Mouse (Mus musculus): ENCODE measurements around the gene Adra1b. TPM values are rescaled to one million over a fixed set of nuclear protein-coding genes. Genes with fewer than 3 reads are reported as not detected.

The Adra1b gene
- polyA plus RNA-seq, 1 experiment from 2014 or later, result 12.1 TPM

GRCm38 (mm10) chr11:43840491-43840890, 60.5 kb downstream of the Adra1b start:
- Histone ChIP-seq H3K9ac (ENCODE audit: low read depth, low read length) (no peak overlapping the region), H3K4me3 (ENCODE audit: low read depth, low read length) (no peak overlapping the region), H3K4me1 (ENCODE audit: control insufficient read depth, insufficient read depth, low read length) (no peaks in the 10 kb centered on the region), H3K9me3 (replicated peaks; ENCODE audit: control insufficient read depth, low read length, poor library complexity, severe bottlenecking) (no peaks in the 10 kb centered on the region), H3K27me3 (ENCODE audit: control insufficient read depth, insufficient read depth, low read depth, low read length) (no peaks in the 10 kb centered on the region; the same call in 1 of the 2 replicates), H3K27ac (ENCODE audit: low read length) (no peak overlapping the region), H3K36me3 (ENCODE audit: control insufficient read depth, insufficient read depth, low read length) (no peaks in the 10 kb centered on the region), H3K4me2 (ENCODE audit: low read length) (no peak overlapping the region)
- 77% methylated on average over 6 of the region's 6 CpGs for WGBS
- no peak for ATAC-seq

- H3K4me1 ChIP-seq (ENCODE audit: control insufficient read depth, insufficient read depth, low read length), result no peaks in the 10 kb centered on the region
- WGBS, result 6% methylated on average over 61 of the region's 68 CpGs
- no peaks in the 10 kb centered on the region for H3K9me3 ChIP-seq (replicated peaks; ENCODE audit: control insufficient read depth, low read length, poor library complexity, severe bottlenecking)
- H3K4me2 ChIP-seq (ENCODE audit: low read length), result peak overlapping the region; percentile 71
- peak overlapping the region; percentile 78 for H3K9ac ChIP-seq (ENCODE audit: low read depth, low read length)
- H3K27ac ChIP-seq (ENCODE audit: low read length), result peak overlapping the region; percentile 47; the same call in 1 of the 2 replicates
- H3K36me3 ChIP-seq (ENCODE audit: control insufficient read depth, insufficient read depth, low read length), result no peaks in the 10 kb centered on the region
- peak; percentile 98 for ATAC-seq
- peak overlapping the region; percentile 73 for H3K4me3 ChIP-seq (ENCODE audit: low read depth, low read length)
- no peaks in the 10 kb centered on the region; the same call in 1 of the 2 replicates for H3K27me3 ChIP-seq (ENCODE audit: control insufficient read depth, insufficient read depth, low read depth, low read length)
Observed at GRCm38 (mm10) chr11:43835880-43836740, 64.9 kb downstream of the Adra1b start.

- Histone ChIP-seq H3K36me3 (ENCODE audit: control insufficient read depth, insufficient read depth, low read length) (no peaks in the 10 kb centered on the region), H3K27me3 (ENCODE audit: control insufficient read depth, insufficient read depth, low read depth, low read length) (no peaks in the 10 kb centered on the region; the same call in 1 of the 2 replicates), H3K9ac (ENCODE audit: low read depth, low read length) (peak overlapping the region; percentile 78), H3K27ac (ENCODE audit: low read length) (no peak overlapping the region), H3K9me3 (replicated peaks; ENCODE audit: control insufficient read depth, low read length, poor library complexity, severe bottlenecking) (no peaks in the 10 kb centered on the region), H3K4me3 (ENCODE audit: low read depth, low read length) (peak overlapping the region; percentile 73; the same call in 1 of the 2 replicates), H3K4me1 (ENCODE audit: control insufficient read depth, insufficient read depth, low read length) (no peaks in the 10 kb centered on the region), H3K4me2 (ENCODE audit: low read length) (peak overlapping the region; percentile 71)
- ATAC-seq, result 0 out of 2 replicates have a peak, but pooled peaks have one; percentile 12
- WGBS, result 97% methylated on average over 15 of the region's 15 CpGs
Observed at GRCm38 (mm10) chr11:43835456-43835855, 65.6 kb downstream of the Adra1b start.

- H3K27ac ChIP-seq (ENCODE audit: low read length), result no peak overlapping the region
- no peaks in the 10 kb centered on the region; the same call in 1 of the 2 replicates for H3K27me3 ChIP-seq (ENCODE audit: control insufficient read depth, insufficient read depth, low read depth, low read length)
- H3K9me3 ChIP-seq (replicated peaks; ENCODE audit: control insufficient read depth, low read length, poor library complexity, severe bottlenecking), result no peaks in the 10 kb centered on the region
- H3K9ac ChIP-seq (ENCODE audit: low read depth, low read length), result no peak overlapping the region
- peak overlapping the region; percentile 71 for H3K4me2 ChIP-seq (ENCODE audit: low read length)
- no peaks in the 10 kb centered on the region for H3K4me1 ChIP-seq (ENCODE audit: control insufficient read depth, insufficient read depth, low read length)
- ATAC-seq, result no peak
- WGBS, result 44% methylated on average over 11 of the region's 11 CpGs
- peak overlapping the region; percentile 16 for H3K4me3 ChIP-seq (ENCODE audit: low read depth, low read length)
- H3K36me3 ChIP-seq (ENCODE audit: control insufficient read depth, insufficient read depth, low read length), result no peaks in the 10 kb centered on the region
Observed at GRCm38 (mm10) chr11:43834531-43834930, 66.5 kb downstream of the Adra1b start.

- H3K9me3 ChIP-seq (replicated peaks; ENCODE audit: control insufficient read depth, low read length, poor library complexity, severe bottlenecking), result no peaks in the 10 kb centered on the region
- H3K36me3 ChIP-seq (ENCODE audit: control insufficient read depth, insufficient read depth, low read length), result no peaks in the 10 kb centered on the region
- ATAC-seq, result no peak
- H3K27ac ChIP-seq (ENCODE audit: low read length), result no peak overlapping the region
- no peak overlapping the region for H3K9ac ChIP-seq (ENCODE audit: low read depth, low read length)
- no peak overlapping the region for H3K4me3 ChIP-seq (ENCODE audit: low read depth, low read length)
- 69% methylated on average over 4 of the region's 4 CpGs for WGBS
- no peak overlapping the region for H3K4me2 ChIP-seq (ENCODE audit: low read length)
- H3K27me3 ChIP-seq (ENCODE audit: control insufficient read depth, insufficient read depth, low read depth, low read length), result no peaks in the 10 kb centered on the region; the same call in 1 of the 2 replicates
- H3K4me1 ChIP-seq (ENCODE audit: control insufficient read depth, insufficient read depth, low read length), result no peaks in the 10 kb centered on the region
Observed at GRCm38 (mm10) chr11:43831530-43831929, 69.5 kb downstream of the Adra1b start.

- no peaks in the 10 kb centered on the region for H3K36me3 ChIP-seq (ENCODE audit: control insufficient read depth, insufficient read depth, low read length)
- no peaks in the 10 kb centered on the region for H3K9me3 ChIP-seq (replicated peaks; ENCODE audit: control insufficient read depth, low read length, poor library complexity, severe bottlenecking)
- no peak overlapping the region for H3K4me3 ChIP-seq (ENCODE audit: low read depth, low read length)
- no peaks in the 10 kb centered on the region for H3K27me3 ChIP-seq (ENCODE audit: control insufficient read depth, insufficient read depth, low read depth, low read length)
- H3K4me1 ChIP-seq (ENCODE audit: control insufficient read depth, insufficient read depth, low read length), result no peaks in the 10 kb centered on the region
- WGBS, result 93% methylated on average over 4 of the region's 4 CpGs
- H3K4me2 ChIP-seq (ENCODE audit: low read length), result no peak overlapping the region
- no peak overlapping the region for H3K27ac ChIP-seq (ENCODE audit: low read length)
- ATAC-seq, result no peak
- H3K9ac ChIP-seq (ENCODE audit: low read depth, low read length), result no peak overlapping the region
Observed at GRCm38 (mm10) chr11:43826769-43827168, 74.2 kb downstream of the Adra1b start.

GRCm38 (mm10) chr11:43823349-43823748, 77.7 kb downstream of the Adra1b start:
- Histone ChIP-seq H3K4me2 (ENCODE audit: low read length) (no peak overlapping the region), H3K9ac (ENCODE audit: low read depth, low read length) (no peak overlapping the region), H3K36me3 (ENCODE audit: control insufficient read depth, insufficient read depth, low read length) (no peaks in the 10 kb centered on the region), H3K9me3 (replicated peaks; ENCODE audit: control insufficient read depth, low read length, poor library complexity, severe bottlenecking) (no peaks in the 10 kb centered on the region), H3K4me1 (ENCODE audit: control insufficient read depth, insufficient read depth, low read length) (no peaks in the 10 kb centered on the region), H3K27me3 (ENCODE audit: control insufficient read depth, insufficient read depth, low read depth, low read length) (no peaks in the 10 kb centered on the region), H3K4me3 (ENCODE audit: low read depth, low read length) (no peak overlapping the region), H3K27ac (ENCODE audit: low read length) (no peak overlapping the region)
- WGBS, result 61% methylated on average over 5 of the region's 5 CpGs
- ATAC-seq, result no peak

- no peaks in the 10 kb centered on the region for H3K27me3 ChIP-seq (ENCODE audit: control insufficient read depth, insufficient read depth, low read depth, low read length)
- H3K4me2 ChIP-seq (ENCODE audit: low read length), result no peak overlapping the region
- WGBS, result 74% methylated on average over 11 of the region's 11 CpGs
- ATAC-seq, result no peak
- no peak overlapping the region for H3K4me3 ChIP-seq (ENCODE audit: low read depth, low read length)
- no peaks in the 10 kb centered on the region for H3K9me3 ChIP-seq (replicated peaks; ENCODE audit: control insufficient read depth, low read length, poor library complexity, severe bottlenecking)
- H3K27ac ChIP-seq (ENCODE audit: low read length), result no peak overlapping the region
- no peak overlapping the region for H3K9ac ChIP-seq (ENCODE audit: low read depth, low read length)
- H3K4me1 ChIP-seq (ENCODE audit: control insufficient read depth, insufficient read depth, low read length), result no peaks in the 10 kb centered on the region
- H3K36me3 ChIP-seq (ENCODE audit: control insufficient read depth, insufficient read depth, low read length), result no peaks in the 10 kb centered on the region
Observed at GRCm38 (mm10) chr11:43820552-43821460, 80.2 kb downstream of the Adra1b start.

Data from midbrain, embryonic 16.5 days (tissue).